In genomic region chr13:15890794-15891193, GRCm38 (mm10) we compare ENCODE assay signal across 24 mouse cellular contexts.
DNase-seq lines count a peak whose midpoint lies in the region; ATAC-seq lines count a peak whose summit lies in the region.
"Had no signal": no experiment of that assay in that cellular context is flagged by ENCODE, and none has a peak within 500 bp of the region (broad histone marks: within the 10 kb centered on the region; RNA-seq: fewer than 3 reads in every experiment).

No protein-coding gene starts in this region.

- H3K4me3 ChIP-seq in forebrain, embryonic 13.5 days = no peak overlapping the region

- H3K9ac ChIP-seq in forebrain, embryonic 13.5 days = no peak overlapping the region

- no peaks in the 10 kb centered on the region for H3K4me1 ChIP-seq in forebrain, embryonic 13.5 days

- peak; percentile 66 for ATAC-seq in granulocyte monocyte progenitor cell, adult 5-6 weeks (replicated peaks; ENCODE audit: poor library complexity, severe bottlenecking)
- peak; percentile 87 for ATAC-seq in megakaryocyte, adult 5-6 weeks (ENCODE audit: poor library complexity, severe bottlenecking)
- peak; percentile 50; the same call in 1 of the 2 replicates for ATAC-seq in megakaryocyte progenitor cell, adult 5-6 weeks (replicated peaks; ENCODE audit: poor library complexity)
- ATAC-seq in forebrain, embryonic 13.5 days = no peak
- ATAC-seq: activated CD4-positive, CD25-positive, alpha-beta regulatory T cell, adult 4 months; CD4-positive, CD25-positive, alpha-beta regulatory T cell, adult 4 months; Patski had no signal

- H3K36me3 ChIP-seq in forebrain, embryonic 13.5 days (ENCODE audit: poor library complexity, severe bottlenecking) = no peaks in the 10 kb centered on the region
- H3K36me3 ChIP-seq: G1E had no signal

- 85% methylated on average over 3 of the region's 3 CpGs for WGBS in forebrain, embryonic 13.5 days

- H3K27me3 ChIP-seq in forebrain, embryonic 13.5 days = no peaks in the 10 kb centered on the region
- H3K27me3 ChIP-seq: CH12.LX, Patski had no signal

- DNase-seq in 416B (ENCODE audit: low read depth) = peak; percentile 19
- DNase-seq in testis, postnatal 14 days (ENCODE audit: low spot score) = no peak
- DNase-seq in urinary bladder, adult 18-20 months (ENCODE audit: low spot score in 2 of 2) = no peak
- DNase-seq in T-cell, adult 2 months (ENCODE audit: low spot score) = no peak
- DNase-seq: adrenal gland, adult 2 months; adrenal gland, adult 8-10 months; adrenal gland, postnatal 10 days; adrenal gland, postnatal 14 days; adrenal gland, postnatal 25 days; adrenal gland, postnatal 36 days; B cell, adult 2 months; cerebellum, adult 11 months; cerebellum, adult 11-12 months; cerebellum, adult 18-20 months; cerebellum, adult 2 months had no signal

- H3K9me3 ChIP-seq in forebrain, embryonic 13.5 days (replicated peaks) = no peaks in the 10 kb centered on the region
- H3K9me3 ChIP-seq: G1E had no signal

- no peak overlapping the region for H3K4me2 ChIP-seq in forebrain, embryonic 13.5 days

- no peak overlapping the region for H3K27ac ChIP-seq in forebrain, embryonic 13.5 days
